Mouse (Mus musculus) heart, postnatal 0 days (tissue): ENCODE results near the gene Rpl29.

ENCODE experiments used
- CTCF ChIP-seq: IDR thresholded peaks from 2 replicates; pipeline ENCODE4 v1.5.1; 2016; ENCODE audit warnings: antibody characterized with exemption, control low read depth, low read depth
- EP300 ChIP-seq: IDR thresholded peaks from 2 replicates; pipeline ENCODE4 v1.6.1; 2016; ENCODE audit warnings: antibody characterized with exemption, low read depth

- TF ChIP-seq EP300 (no peak), CTCF (no peak)
These were observed 38.5 kb downstream of the Rpl29 start for GRCm38 (mm10) chr9:106467746-106468145.
